Mouse (Mus musculus): Measurements from ENCODE around the gene Ngp. TPM values are rescaled to one million over a fixed set of nuclear protein-coding genes. Genes with fewer than 3 reads are reported as not detected.
"Not testable (repeated sequence)": the region's sequence is repeated elsewhere in the genome, so short reads cannot be mapped to it uniquely, and the experiment has no call there.

Gene Ngp
- total RNA-seq (2018; cell fraction: chromatin; rRNA removed) = under 1 TPM in 1 of 26 experiments, not detected in 25; 0.71 TPM
- total RNA-seq (2018; cell fraction: cytosol; rRNA removed) = 10 to 100 TPM in 5 of 26 experiments, 1 to 10 TPM in 19, under 1 TPM in 2; 0.38 to 19.7 (median 5.3) TPM
- total RNA-seq (2018; cell fraction: nucleus; rRNA removed) = 1 to 10 TPM in 15 of 26 experiments, under 1 TPM in 10, not detected in 1; 0.47 to 7.2 (median 1.5) TPM
- 2.3 to 84.1 TPM (median 17.7 TPM) in 3 replicates for polyA plus RNA-seq (2018)

DNA sequence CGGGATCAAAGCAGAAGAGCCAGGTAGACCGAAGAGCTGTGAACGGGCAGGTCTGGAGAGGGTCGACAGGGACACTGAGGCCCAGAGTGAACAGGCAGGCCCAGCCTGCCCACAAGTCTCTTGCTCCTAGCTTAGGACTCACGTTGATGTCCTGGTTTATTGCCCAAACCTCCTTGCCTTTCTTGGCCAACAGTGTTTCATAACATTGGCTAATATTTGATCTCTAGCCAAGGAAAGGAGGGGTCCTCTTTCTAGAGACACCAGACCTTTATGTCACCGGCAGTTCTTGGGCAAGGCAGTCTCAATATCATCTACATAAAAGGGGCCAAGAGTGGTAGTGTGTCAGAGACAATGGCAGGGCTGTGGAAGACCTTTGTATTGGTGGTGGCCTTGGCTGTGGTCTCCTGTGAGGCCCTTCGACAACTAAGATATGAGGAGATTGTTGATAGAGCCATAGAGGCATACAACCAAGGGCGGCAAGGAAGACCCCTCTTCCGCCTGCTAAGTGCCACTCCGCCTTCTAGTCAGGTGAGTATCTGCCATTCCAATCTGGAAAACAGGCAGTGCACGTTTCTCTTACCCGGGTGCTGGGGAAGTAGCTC, at the start of gene Ngp:
Ngp (plus strand) TSS at position 237 of the 602 bp plus-strand sequence.
- H3K36me3 ChIP-seq (ENCODE audit: inconsistent target) = no peaks in the 10 kb centered on the region
- WGBS (ENCODE audit: missing documents) = 82% methylated on average over 12 of the region's 12 CpGs
- H3K4me3 ChIP-seq (ENCODE audit: inconsistent target) = no peak within 1 kb of the TSS
- no peak within 1 kb of the TSS for H3K27ac ChIP-seq
- H3K79me2 ChIP-seq (ENCODE audit: inconsistent target) = no peaks in the 10 kb centered on the region

DNA sequence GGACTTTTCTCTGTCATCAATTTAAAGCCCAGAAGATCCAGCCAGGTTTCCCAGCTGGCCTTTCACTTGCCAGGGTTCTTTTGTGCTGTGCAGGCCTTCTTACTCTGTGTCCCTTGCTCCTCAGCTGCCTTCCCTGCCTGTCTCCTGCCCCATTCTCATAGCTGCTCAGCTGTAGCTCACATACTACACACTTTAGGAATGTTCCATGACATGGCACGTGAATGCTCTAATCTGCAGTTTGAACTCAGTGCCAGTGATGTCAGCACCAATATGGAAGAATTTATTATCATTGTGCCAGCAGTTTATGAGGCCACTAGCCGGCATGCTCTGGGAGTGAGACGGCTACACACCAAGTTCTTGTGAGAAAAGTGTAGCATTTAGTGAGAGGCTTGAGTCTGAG, 49.7 kb upstream of the Ngp start:
- Histone ChIP-seq H3K27ac (no peak overlapping the region), H3K79me2 (ENCODE audit: inconsistent target) (no peaks in the 10 kb centered on the region), H3K36me3 (ENCODE audit: inconsistent target) (peaks cover 12% of the 10 kb centered on the region), H3K4me3 (ENCODE audit: inconsistent target) (no peak overlapping the region)
- 98% methylated on average over 3 of the region's 3 CpGs for WGBS (ENCODE audit: missing documents)

DNA sequence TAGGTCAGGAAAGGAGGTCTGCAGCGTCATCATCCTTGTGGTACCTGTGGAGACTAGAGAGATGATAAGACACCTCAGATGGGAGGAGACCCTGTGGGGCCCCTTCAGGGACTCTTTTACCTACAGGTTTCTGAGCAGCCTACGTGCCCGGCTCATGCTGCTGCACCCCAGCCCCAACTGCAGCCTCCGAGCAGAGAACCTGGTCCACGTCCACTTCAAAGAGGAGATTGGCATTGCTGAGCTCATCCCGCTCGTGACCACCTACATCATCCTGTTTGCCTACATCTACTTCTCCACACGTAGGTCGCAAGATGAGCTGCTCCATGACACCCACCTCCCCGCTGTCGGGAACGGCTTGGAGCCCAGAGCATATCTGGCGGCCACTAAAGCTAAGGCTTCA, 45.7 kb upstream of the Ngp start:
- Histone ChIP-seq H3K79me2 (ENCODE audit: inconsistent target) (no peaks in the 10 kb centered on the region), H3K27ac (no peak overlapping the region), H3K4me3 (ENCODE audit: inconsistent target) (no peak overlapping the region), H3K36me3 (ENCODE audit: inconsistent target) (peaks cover 26% of the 10 kb centered on the region)
- 98% methylated on average over 13 of the region's 13 CpGs for WGBS (ENCODE audit: missing documents)

DNA sequence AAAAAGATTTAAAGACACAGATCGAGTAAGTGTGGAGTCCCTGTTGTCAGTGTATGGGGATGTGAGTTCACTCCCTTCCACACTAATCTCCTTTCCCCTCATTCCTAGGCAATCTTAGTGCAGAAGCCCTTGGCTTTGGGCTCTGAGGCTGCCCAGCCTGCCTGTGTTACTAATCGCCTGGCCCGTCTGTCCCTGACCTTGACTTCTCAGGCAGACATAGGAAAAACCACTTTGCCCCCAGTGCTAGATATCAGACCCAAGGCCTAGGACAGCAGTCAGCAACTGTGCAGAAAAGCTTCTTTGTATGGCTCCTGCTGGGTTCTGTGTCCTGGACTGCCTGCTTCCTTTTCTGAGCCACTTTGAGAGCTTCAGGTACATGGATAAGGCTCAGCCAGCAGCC, 43.9 kb upstream of the Ngp start:
- H3K4me3 ChIP-seq (ENCODE audit: inconsistent target) = no peak overlapping the region
- 100% methylated on average over 3 of the region's 3 CpGs for WGBS (ENCODE audit: missing documents)
- no peak overlapping the region for H3K27ac ChIP-seq
- H3K79me2 ChIP-seq (ENCODE audit: inconsistent target) = no peaks in the 10 kb centered on the region
- peaks cover 26% of the 10 kb centered on the region for H3K36me3 ChIP-seq (ENCODE audit: inconsistent target)

DNA sequence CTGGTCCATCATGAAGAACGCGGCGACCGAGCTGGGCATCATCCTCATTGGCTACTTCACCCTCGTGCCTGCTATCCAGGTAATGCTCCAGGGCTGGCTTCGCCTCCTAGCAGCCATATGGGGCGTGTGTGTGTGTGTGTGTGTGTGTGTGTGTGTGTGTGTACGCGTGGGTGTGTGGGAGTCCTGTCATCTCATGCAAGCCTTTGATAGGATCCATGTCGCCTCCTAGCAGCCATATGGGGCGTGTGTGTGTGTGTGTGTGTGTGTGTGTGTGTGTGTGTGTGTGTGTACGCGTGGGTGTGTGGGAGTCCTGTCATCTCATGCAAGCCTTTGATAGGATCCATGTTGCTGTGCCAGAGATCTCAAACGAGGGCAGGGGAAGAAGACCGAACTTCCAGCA, 41.9 kb upstream of the Ngp start:
- 98% methylated on average over 9 of the region's 15 CpGs for WGBS (ENCODE audit: missing documents)
- H3K79me2 ChIP-seq (ENCODE audit: inconsistent target) = not testable (repeated sequence)

DNA sequence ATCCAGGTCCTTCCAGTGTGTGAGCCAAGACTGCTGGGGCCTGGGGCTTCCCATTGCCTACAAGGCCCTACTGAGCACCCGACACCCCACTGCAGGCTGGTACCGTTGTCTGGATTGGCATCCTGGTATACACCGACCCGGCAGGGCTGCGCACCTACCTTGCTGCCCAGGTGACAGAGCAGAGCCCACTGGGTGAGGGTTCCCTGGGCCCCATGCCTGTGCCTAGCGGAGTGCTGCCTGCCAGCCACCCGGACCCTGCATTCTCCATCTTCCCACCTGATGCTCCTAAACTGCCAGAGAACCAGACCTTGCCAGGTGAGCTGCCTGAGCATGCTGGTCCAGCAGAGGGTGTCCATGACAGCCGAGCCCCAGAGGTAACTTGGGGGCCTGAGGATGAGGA, 40.2 kb upstream of the Ngp start:
- H3K4me3 ChIP-seq (ENCODE audit: inconsistent target) = no peak overlapping the region
- no peaks in the 10 kb centered on the region for H3K79me2 ChIP-seq (ENCODE audit: inconsistent target)
- H3K36me3 ChIP-seq (ENCODE audit: inconsistent target) = peaks cover 26% of the 10 kb centered on the region
- WGBS (ENCODE audit: missing documents) = 93% methylated on average over 8 of the region's 8 CpGs
- H3K27ac ChIP-seq = no peak overlapping the region

More for the DNA sequence above, 41.9 kb upstream of the Ngp start:
- H3K27ac ChIP-seq; H3K4me3 ChIP-seq (ENCODE audit: inconsistent target): not testable (repeated sequence)
- H3K36me3 ChIP-seq (ENCODE audit: inconsistent target) = peaks cover 26% of the 10 kb centered on the region

DNA sequence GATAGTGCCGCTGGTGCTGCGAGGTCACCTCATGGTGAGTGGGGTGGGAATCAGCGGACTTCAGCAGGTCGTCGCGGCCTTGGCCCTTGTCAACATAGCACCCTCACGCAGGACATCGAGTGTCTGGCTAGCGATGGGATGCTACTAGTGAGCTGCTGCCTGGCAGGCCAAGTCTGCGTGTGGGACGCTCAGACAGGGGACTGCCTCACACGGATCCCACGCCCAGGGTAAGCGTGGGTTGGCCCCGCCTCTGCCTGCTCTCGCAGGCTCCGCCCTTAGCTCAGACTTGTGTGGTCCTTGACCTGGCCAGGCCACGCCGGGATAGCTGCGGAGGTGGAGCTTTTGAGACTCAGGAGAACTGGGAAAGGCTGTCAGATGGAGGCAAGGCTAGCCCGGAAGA, 38.9 kb upstream of the Ngp start:
- Histone ChIP-seq H3K36me3 (ENCODE audit: inconsistent target) (peaks cover 39% of the 10 kb centered on the region), H3K27ac (no peak overlapping the region), H3K79me2 (ENCODE audit: inconsistent target) (no peaks in the 10 kb centered on the region), H3K4me3 (ENCODE audit: inconsistent target) (no peak overlapping the region)
- WGBS (ENCODE audit: missing documents) = 89% methylated on average over 20 of the region's 21 CpGs

DNA sequence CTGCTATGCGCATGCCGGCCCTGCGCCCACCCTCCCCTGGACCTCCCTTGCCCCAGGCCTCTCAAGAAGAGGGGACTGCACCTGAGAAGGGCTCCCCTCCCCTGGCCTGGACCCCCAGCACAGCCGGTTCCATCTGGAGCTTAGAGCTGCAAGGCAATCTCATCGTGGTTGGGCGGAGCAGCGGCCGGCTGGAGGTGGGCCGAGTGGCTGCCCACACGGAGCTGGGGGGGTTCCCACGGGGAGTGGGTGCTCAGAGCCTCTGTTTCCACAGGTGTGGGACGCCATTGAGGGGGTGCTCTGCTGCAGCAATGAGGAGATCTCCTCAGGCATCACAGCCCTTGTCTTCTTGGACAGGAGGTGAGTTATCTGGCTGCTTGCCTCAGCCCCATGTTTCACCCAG, 38.3 kb upstream of the Ngp start:
- 84% methylated on average over 11 of the region's 12 CpGs for WGBS (ENCODE audit: missing documents)
- H3K36me3 ChIP-seq (ENCODE audit: inconsistent target) = peaks cover 45% of the 10 kb centered on the region

DNA sequence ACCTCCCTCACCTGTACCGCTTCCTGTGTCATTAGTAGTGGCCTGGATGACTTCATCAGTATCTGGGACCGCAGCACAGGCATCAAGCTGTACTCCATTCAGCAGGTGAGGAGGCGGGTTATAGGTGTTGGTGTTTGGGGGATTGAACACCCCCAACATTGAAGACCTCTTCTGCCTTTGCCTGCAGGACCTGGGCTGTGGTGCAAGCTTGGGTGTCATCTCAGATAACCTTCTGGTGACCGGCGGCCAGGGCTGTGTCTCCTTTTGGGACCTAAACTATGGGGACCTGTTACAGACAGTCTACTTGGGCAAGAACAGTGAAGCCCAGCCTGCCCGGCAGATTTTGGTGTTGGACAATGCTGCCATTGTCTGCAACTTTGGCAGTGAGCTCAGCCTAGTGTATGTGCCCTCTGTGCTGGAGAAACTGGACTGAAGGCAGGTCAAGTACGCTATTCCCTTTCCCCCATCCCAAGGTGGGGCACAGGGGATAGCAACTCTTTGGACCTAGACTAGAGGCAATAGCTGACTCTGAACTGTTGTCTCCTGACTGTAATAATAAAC, 35.1 kb upstream of the Ngp start:
- peaks cover 56% of the 10 kb centered on the region for H3K36me3 ChIP-seq (ENCODE audit: inconsistent target)
- H3K27ac ChIP-seq = no peak overlapping the region
- no peaks in the 10 kb centered on the region for H3K79me2 ChIP-seq (ENCODE audit: inconsistent target)
- WGBS (ENCODE audit: missing documents) = 96% methylated on average over 7 of the region's 7 CpGs
- no peak overlapping the region for H3K4me3 ChIP-seq (ENCODE audit: inconsistent target)

More for the DNA sequence above, 38.3 kb upstream of the Ngp start:
- Histone ChIP-seq H3K27ac (no peak overlapping the region), H3K79me2 (ENCODE audit: inconsistent target) (no peaks in the 10 kb centered on the region), H3K4me3 (ENCODE audit: inconsistent target) (no peak overlapping the region)

DNA sequence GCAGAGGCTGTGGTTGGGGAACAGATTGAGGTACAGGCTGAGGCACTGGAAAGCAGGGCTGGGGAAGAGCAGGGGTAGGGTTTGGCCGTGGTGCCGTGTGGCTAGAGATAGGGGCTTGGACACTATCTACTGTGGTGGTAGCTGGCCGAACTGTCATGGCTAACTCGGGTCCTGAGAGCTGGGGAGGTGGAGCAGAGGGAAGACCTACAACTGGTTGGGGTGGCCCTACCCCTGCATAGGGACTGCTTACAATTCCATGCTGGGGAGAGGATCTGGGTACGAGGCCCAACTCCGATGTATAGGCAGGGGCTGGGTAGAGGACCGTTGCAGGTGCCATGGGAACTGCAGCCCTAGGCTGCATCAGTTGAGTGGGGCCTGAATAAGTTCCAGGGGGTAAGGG, 31.5 kb upstream of the Ngp start:
- 94% methylated on average over 7 of the region's 7 CpGs for WGBS (ENCODE audit: missing documents)

DNA sequence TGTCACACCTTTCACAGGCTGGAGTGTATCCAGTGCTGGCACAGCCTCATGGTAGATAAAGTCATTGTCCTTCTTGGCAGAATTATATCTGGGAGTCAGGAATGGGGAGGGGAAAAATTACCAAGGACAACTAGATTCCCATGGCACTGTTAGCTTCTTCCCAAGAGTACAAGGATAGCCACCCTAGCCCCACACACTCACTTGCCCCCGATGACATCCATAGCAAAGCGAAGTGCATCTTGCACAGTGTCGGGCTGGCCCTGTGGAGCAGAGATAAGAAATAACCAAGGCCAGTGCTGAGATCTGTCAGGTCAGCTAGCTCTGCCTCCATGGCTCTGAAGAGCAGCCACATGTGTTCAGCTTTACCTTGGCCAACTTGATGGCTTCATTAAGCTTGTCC, 28.7 kb upstream of the Ngp start:
- H3K79me2 ChIP-seq (ENCODE audit: inconsistent target) = peaks cover 35% of the 10 kb centered on the region
- H3K4me3 ChIP-seq (ENCODE audit: inconsistent target) = no peak overlapping the region
- no peak overlapping the region for H3K27ac ChIP-seq
- peaks cover 92% of the 10 kb centered on the region for H3K36me3 ChIP-seq (ENCODE audit: inconsistent target)
- 97% methylated on average over 3 of the region's 3 CpGs for WGBS (ENCODE audit: missing documents)

More for the DNA sequence above, 31.5 kb upstream of the Ngp start:
- peaks cover 92% of the 10 kb centered on the region for H3K36me3 ChIP-seq (ENCODE audit: inconsistent target)
- peaks cover 7% of the 10 kb centered on the region; the same call in 1 of the 2 replicates for H3K79me2 ChIP-seq (ENCODE audit: inconsistent target)
- H3K27ac ChIP-seq = no peak overlapping the region
- H3K4me3 ChIP-seq (ENCODE audit: inconsistent target) = no peak overlapping the region

DNA sequence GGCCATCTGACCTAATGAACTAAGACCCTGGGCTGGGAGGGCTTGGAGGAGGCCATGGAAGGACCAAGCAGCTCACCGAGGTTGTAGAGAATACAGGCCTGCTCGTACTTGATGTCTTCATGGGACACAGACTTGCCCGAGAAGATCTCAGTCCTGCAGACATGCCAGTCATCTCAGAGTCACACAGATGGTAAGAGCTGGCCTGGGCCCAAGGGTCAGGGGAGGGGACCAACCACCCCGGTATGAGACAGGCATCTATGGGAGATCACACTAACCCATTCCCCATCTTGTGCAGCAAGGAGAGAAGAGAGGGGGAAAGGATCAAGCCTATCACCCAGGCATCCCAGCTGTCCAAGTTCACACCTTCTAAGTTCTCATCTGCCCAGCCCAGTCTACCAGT, 26.3 kb upstream of the Ngp start:
- 94% methylated on average over 4 of the region's 4 CpGs for WGBS (ENCODE audit: missing documents)
- H3K36me3 ChIP-seq (ENCODE audit: inconsistent target) = peaks cover 83% of the 10 kb centered on the region
- H3K27ac ChIP-seq = no peak overlapping the region
- peaks cover 60% of the 10 kb centered on the region for H3K79me2 ChIP-seq (ENCODE audit: inconsistent target)
- no peak overlapping the region for H3K4me3 ChIP-seq (ENCODE audit: inconsistent target)

DNA sequence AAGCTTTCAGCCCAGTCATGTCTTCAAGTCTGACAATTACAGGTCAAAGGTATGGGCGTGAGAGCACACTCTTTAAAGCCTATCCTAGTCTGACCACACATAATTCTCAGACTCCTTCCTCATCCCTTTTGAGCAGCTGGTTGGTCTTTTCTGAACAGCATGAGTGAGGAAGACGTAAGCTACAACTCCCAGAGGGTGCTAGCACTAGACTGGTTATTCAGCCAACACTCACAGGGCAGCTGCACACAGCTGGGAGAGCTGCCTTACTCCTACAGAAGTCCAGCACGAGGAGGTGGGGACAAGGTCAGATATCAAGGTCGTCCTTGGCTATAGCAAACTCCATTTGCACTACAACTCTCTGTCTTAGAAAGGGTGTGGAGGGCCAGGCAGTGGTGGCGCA, 18.9 kb upstream of the Ngp start:
- 94% methylated on average over 4 of the region's 5 CpGs for WGBS (ENCODE audit: missing documents)
- Histone ChIP-seq H3K4me3 (ENCODE audit: inconsistent target) (no peak overlapping the region), H3K36me3 (ENCODE audit: inconsistent target) (peaks cover 29% of the 10 kb centered on the region; the same call in 1 of the 2 replicates)

DNA sequence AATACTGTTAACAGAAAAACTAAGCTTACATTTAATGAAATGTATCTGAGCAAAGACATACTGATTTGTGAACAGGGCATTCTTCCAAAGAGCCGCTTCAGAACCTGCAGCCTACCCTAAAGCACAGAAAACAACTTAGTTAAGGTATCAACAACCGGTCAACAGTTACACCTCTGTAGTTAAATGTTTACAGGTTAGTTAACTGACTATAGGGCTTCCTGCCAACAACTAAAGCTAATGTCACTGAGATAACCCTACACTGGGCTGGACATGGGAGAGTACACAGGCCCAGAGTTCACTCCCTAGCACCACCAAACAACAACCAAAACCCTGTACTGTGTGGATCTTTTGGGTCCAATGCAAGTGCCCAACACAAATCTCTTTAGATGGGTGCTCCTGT, 16.8 kb upstream of the Ngp start:
- H3K36me3 ChIP-seq (ENCODE audit: inconsistent target) = peaks cover 20% of the 10 kb centered on the region; the same call in 1 of the 2 replicates
- 100% methylated on average over 2 of the region's 2 CpGs for WGBS (ENCODE audit: missing documents)
- no peak overlapping the region for H3K4me3 ChIP-seq (ENCODE audit: inconsistent target)
- H3K27ac ChIP-seq = no peak overlapping the region
- H3K79me2 ChIP-seq (ENCODE audit: inconsistent target) = peaks cover 100% of the 10 kb centered on the region

More for the DNA sequence above, 18.9 kb upstream of the Ngp start:
- H3K27ac ChIP-seq = no peak overlapping the region
- peaks cover 100% of the 10 kb centered on the region for H3K79me2 ChIP-seq (ENCODE audit: inconsistent target)

DNA sequence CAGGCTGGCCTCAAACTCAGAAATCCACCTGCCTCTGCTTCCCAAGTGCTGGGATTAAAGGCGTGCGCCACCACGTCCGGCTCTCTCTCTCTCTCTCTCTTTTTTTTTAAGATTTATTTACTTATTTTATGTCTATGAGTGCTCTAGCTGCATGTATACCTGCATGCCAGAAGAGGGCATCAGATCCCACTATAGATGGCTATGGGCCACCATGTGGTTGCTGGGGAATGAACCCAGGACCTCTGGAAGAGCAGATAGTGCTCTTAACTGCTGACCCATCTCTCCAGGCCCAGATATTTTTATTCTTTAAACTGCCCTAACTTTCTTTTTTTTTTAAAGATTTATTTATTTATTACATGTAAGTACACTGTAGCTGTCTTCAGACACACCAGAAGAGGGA, 16.3 kb upstream of the Ngp start:
- WGBS (ENCODE audit: missing documents) = 97% methylated on average over 4 of the region's 4 CpGs
- H3K36me3 ChIP-seq (ENCODE audit: inconsistent target) = peaks cover 16% of the 10 kb centered on the region; the same call in 1 of the 2 replicates
- not testable (repeated sequence) for H3K4me3 ChIP-seq (ENCODE audit: inconsistent target); H3K27ac ChIP-seq
- peaks cover 96% of the 10 kb centered on the region for H3K79me2 ChIP-seq (ENCODE audit: inconsistent target)

Data from macrophage (primary cell).